Mouse (Mus musculus): ENCODE results near the gene Gm17359. TPM values are rescaled to one million over a fixed set of nuclear protein-coding genes. Genes with fewer than 3 reads are reported as not detected.

Gm17359 gene
- total and polyA plus RNA-seq, 3 experiments = not detected

GRCm38 (mm10) chr3:79472362-79472761 is 135.9 kb downstream of the Gm17359 start:
- Histone ChIP-seq H3K36me3 (replicated peaks in 1 of 2; ENCODE audit: control insufficient read depth in 1 of 2, insufficient read depth in 1 of 2, low read length in 1 of 2) (no peaks in the 10 kb centered on the region), H3K27ac (ENCODE audit: insufficient read depth, low read depth) (no peak overlapping the region), H3K9ac (ENCODE audit: insufficient read depth, low read depth) (no peak overlapping the region), H3K79me2 (replicated peaks; ENCODE audit: control insufficient read depth, extremely low read depth, insufficient read depth, poor library complexity, severe bottlenecking) (no peaks in the 10 kb centered on the region), H3K4me3 (replicated peaks in 1 of 3; ENCODE audit: low read depth in 2 of 3, low read length in 2 of 3, poor library complexity in 1 of 3) (no peak overlapping the region), H3K4me2 (ENCODE audit: insufficient read depth, low read depth, poor library complexity, severe bottlenecking) (no peak overlapping the region), H3K9me3 (replicated peaks; ENCODE audit: low read length) (no peaks in the 10 kb centered on the region), H3K27me3 (replicated peaks) (no peaks in the 10 kb centered on the region), H3K4me1 (ENCODE audit: control insufficient read depth in 1 of 2, insufficient read depth in 2 of 2) (no peaks in the 10 kb centered on the region)
- in situ Hi-C loops (cut with MboI; ENCODE audit: low pct_ligation_motif_present, low pct_unique_long_range_greater_than_20kb, low sequenced_read_pairs) = loop anchor here (25.0 kb wide), 1 partner anchor 260 kb away; no protein-coding TSS in a partner anchor
- TF ChIP-seq TCF12 (IDR thresholded peaks at IDR 0.05; ENCODE audit: low read depth, low read length) (no peak), ZMIZ1 (IDR thresholded peaks at IDR 0.05; ENCODE audit: low read depth, low read length) (no peak), MYC (IDR thresholded peaks at IDR 0.05; ENCODE audit: low read depth, low read length) (no peak), IRF4 (IDR thresholded peaks at IDR 0.05; ENCODE audit: low read depth, low read length) (no peak)
- dilution Hi-C loops (cut with MboI; ENCODE audit: extremely low pct_ligation_motif_present, extremely low pct_unique_long_range_greater_than_20kb, low sequenced_read_pairs) = no loop called here
- no peak for DNase-seq (ENCODE audit: extremely low read depth)

GRCm38 (mm10) chr3:79474911-79475310 is 138.4 kb downstream of the Gm17359 start:
- Histone ChIP-seq H3K9ac (ENCODE audit: insufficient read depth, low read depth) (no peak overlapping the region), H3K9me3 (replicated peaks; ENCODE audit: low read length) (no peaks in the 10 kb centered on the region), H3K79me2 (replicated peaks; ENCODE audit: control insufficient read depth, extremely low read depth, insufficient read depth, poor library complexity, severe bottlenecking) (no peaks in the 10 kb centered on the region), H3K27me3 (replicated peaks) (no peaks in the 10 kb centered on the region), H3K4me1 (ENCODE audit: control insufficient read depth in 1 of 2, insufficient read depth in 2 of 2) (no peaks in the 10 kb centered on the region), H3K4me2 (ENCODE audit: insufficient read depth, low read depth, poor library complexity, severe bottlenecking) (no peak overlapping the region), H3K36me3 (replicated peaks in 1 of 2; ENCODE audit: control insufficient read depth in 1 of 2, insufficient read depth in 1 of 2, low read length in 1 of 2) (no peaks in the 10 kb centered on the region), H3K27ac (ENCODE audit: insufficient read depth, low read depth) (no peak overlapping the region), H3K4me3 (replicated peaks in 1 of 3; ENCODE audit: low read depth in 2 of 3, low read length in 2 of 3, poor library complexity in 1 of 3) (no peak overlapping the region)
- dilution Hi-C loops (cut with MboI; ENCODE audit: extremely low pct_ligation_motif_present, extremely low pct_unique_long_range_greater_than_20kb, low sequenced_read_pairs) (no loop called here), in situ Hi-C loops (cut with MboI; ENCODE audit: low pct_ligation_motif_present, low pct_unique_long_range_greater_than_20kb, low sequenced_read_pairs) (loop anchor here (25.0 kb wide), 1 partner anchor 263 kb away; no protein-coding TSS in a partner anchor)
- TF ChIP-seq IRF4 (IDR thresholded peaks at IDR 0.05; ENCODE audit: low read depth, low read length) = no peak
- no peak for TF ChIP-seq MAZ (IDR thresholded peaks at IDR 0.05; ENCODE audit: low read depth, low read length)
- no peak for TF ChIP-seq E2F4 (IDR thresholded peaks at IDR 0.05; ENCODE audit: insufficient replicate concordance, low read depth, low read length)
- TF ChIP-seq UBTF (IDR thresholded peaks at IDR 0.05; ENCODE audit: low read depth, low read length) = no peak
- TF ChIP-seq ZMIZ1 (IDR thresholded peaks at IDR 0.05; ENCODE audit: low read depth, low read length) = no peak
- no peak for TF ChIP-seq BHLHE40 (IDR thresholded peaks at IDR 0.05; ENCODE audit: low read depth, low read length)
- no peak for TF ChIP-seq EP300 (IDR thresholded peaks at IDR 0.05; ENCODE audit: low read length)
- no peak for TF ChIP-seq SMC3 (IDR thresholded peaks at IDR 0.05; ENCODE audit: low read depth, low read length)
- TF ChIP-seq ZNF384 (IDR thresholded peaks at IDR 0.05; ENCODE audit: low read depth, low read length) = no peak
- no peak for TF ChIP-seq SIN3A (IDR thresholded peaks at IDR 0.05; ENCODE audit: low read length)
- TF ChIP-seq ZC3H11A (IDR thresholded peaks at IDR 0.05; ENCODE audit: low read depth, low read length) = no peak
- no peak for DNase-seq (ENCODE audit: extremely low read depth)

- Histone ChIP-seq H3K4me1 (ENCODE audit: control insufficient read depth in 1 of 2, insufficient read depth in 2 of 2) (no peaks in the 10 kb centered on the region), H3K27me3 (replicated peaks) (no peaks in the 10 kb centered on the region), H3K9me3 (replicated peaks; ENCODE audit: low read length) (no peaks in the 10 kb centered on the region), H3K79me2 (replicated peaks; ENCODE audit: control insufficient read depth, extremely low read depth, insufficient read depth, poor library complexity, severe bottlenecking) (no peaks in the 10 kb centered on the region), H3K4me3 (replicated peaks in 1 of 3; ENCODE audit: low read depth in 2 of 3, low read length in 2 of 3, poor library complexity in 1 of 3) (no peak overlapping the region), H3K4me2 (ENCODE audit: insufficient read depth, low read depth, poor library complexity, severe bottlenecking) (no peak overlapping the region), H3K36me3 (replicated peaks in 1 of 2; ENCODE audit: control insufficient read depth in 1 of 2, insufficient read depth in 1 of 2, low read length in 1 of 2) (no peaks in the 10 kb centered on the region), H3K9ac (ENCODE audit: insufficient read depth, low read depth) (no peak overlapping the region), H3K27ac (ENCODE audit: insufficient read depth, low read depth) (no peak overlapping the region)
- dilution Hi-C loops (cut with MboI; ENCODE audit: extremely low pct_ligation_motif_present, extremely low pct_unique_long_range_greater_than_20kb, low sequenced_read_pairs) (no loop called here), in situ Hi-C loops (cut with MboI; ENCODE audit: low pct_ligation_motif_present, low pct_unique_long_range_greater_than_20kb, low sequenced_read_pairs) (no loop called here)
- no peak for DNase-seq (ENCODE audit: extremely low read depth)
- no peak for TF ChIP-seq NELFE (IDR thresholded peaks at IDR 0.05; ENCODE audit: low read depth, low read length)
- TF ChIP-seq ZMIZ1 (IDR thresholded peaks at IDR 0.05; ENCODE audit: low read depth, low read length) = no peak
- no peak for TF ChIP-seq E2F4 (IDR thresholded peaks at IDR 0.05; ENCODE audit: insufficient replicate concordance, low read depth, low read length)
- TF ChIP-seq CHD1 (IDR thresholded peaks at IDR 0.05; ENCODE audit: low read depth, low read length) = no peak
- no peak for TF ChIP-seq ZKSCAN1 (IDR thresholded peaks at IDR 0.05; ENCODE audit: borderline replicate concordance, low read depth, low read length)
- no peak for TF ChIP-seq UBTF (IDR thresholded peaks at IDR 0.05; ENCODE audit: low read depth, low read length)
- no peak for TF ChIP-seq SMC3 (IDR thresholded peaks at IDR 0.05; ENCODE audit: low read depth, low read length)
- TF ChIP-seq MEF2A (IDR thresholded peaks at IDR 0.05; ENCODE audit: borderline replicate concordance, low read depth, low read length) = no peak
- no peak for TF ChIP-seq HCFC1 (IDR thresholded peaks at IDR 0.05; ENCODE audit: low read depth, low read length)
- no peak for TF ChIP-seq EP300 (IDR thresholded peaks at IDR 0.05; ENCODE audit: low read length)
- TF ChIP-seq JUN (IDR thresholded peaks at IDR 0.05; ENCODE audit: insufficient read depth, low read depth, low read length) = no peak
- TF ChIP-seq USF2 (conservative IDR thresholded peaks at IDR 0.05; ENCODE audit: low read depth, low read length) = no peak
- TF ChIP-seq NRF1 (IDR thresholded peaks at IDR 0.05; ENCODE audit: low read depth, low read length) = no peak
- TF ChIP-seq ELF1 (IDR thresholded peaks at IDR 0.05; ENCODE audit: low read depth, low read length) = no peak
- no peak for TF ChIP-seq JUND (conservative IDR thresholded peaks at IDR 0.05; ENCODE audit: low read depth, low read length)
- no peak for TF ChIP-seq RAD21 (IDR thresholded peaks at IDR 0.05; ENCODE audit: low read depth, low read length)
- TF ChIP-seq CHD2 (IDR thresholded peaks at IDR 0.05; ENCODE audit: low read length) = no peak
Measured at GRCm38 (mm10) chr3:79475980-79476379, 139.5 kb downstream of the Gm17359 start.
